Mouse (Mus musculus) CD4-positive, CD25-positive, alpha-beta regulatory T cell, adult 2 months (primary cell): ENCODE results near the gene Vinac1.

Source experiments
- DNase-seq: peaks from one replicate; pipeline ENCODE4 v3.0.0-alpha.2; 2012; ENCODE audit warnings: low read depth, low spot score

Vinac1 gene

DNA sequence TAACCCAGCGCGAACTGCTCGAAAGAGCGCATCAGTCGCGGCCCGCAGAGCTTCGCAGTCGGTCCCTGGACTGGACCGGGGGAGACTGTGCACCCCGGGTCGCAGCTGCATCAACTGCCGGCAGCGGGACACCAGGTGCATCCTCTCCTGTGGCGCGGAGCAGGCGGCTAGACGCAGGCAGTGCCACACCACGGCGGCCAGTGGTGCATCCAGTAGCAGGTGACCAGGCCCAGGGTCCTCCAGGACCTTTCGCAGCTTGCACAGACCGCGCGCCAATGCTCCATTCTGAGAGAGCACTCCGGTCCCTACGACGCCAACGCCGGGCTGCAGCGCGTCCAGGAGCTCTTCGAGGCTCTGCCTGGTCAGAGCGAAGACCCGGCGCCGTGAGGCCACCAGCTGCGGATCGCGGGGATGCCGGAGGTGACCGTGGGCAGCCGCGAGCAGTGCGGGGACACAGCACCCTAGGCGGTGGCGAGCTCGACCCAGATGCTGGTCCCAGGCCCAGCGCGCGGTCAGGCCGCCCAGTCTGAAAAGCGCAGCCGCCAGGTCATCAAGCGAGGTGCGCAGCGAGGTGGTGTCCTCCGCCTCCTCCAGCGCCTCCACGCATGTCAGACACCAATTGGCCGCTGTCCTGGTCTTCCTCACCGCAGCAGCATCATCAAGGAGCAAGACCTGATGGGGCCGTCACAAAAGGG is 8.9 kb downstream of the Vinac1 start:
- no peak for DNase-seq

DNA sequence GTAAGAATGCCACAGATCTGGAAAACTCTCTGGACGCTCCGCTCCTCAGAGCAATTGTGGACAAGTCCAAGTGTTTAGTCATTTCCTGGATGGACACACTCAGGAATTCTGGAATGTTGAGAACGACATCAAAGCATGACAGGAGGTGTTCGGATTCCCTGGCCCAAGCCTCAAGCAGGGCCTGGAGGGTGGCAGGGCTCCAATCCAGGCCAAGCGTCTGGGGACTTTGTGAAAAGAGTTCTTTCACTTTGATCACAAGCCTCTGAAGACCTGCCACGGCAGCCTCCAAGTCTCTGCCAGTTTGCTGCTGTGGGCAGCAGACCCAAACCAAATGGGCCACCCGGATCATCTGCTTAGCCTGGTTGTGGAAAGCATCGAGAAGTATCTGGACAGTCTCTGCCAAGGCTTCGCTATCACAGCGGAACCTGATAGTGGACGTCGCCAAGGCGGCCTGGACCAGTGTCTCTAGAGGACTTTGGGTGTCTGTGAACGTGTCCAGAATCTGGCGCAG is 9.5 kb downstream of the Vinac1 start:
- no peak for DNase-seq

DNA sequence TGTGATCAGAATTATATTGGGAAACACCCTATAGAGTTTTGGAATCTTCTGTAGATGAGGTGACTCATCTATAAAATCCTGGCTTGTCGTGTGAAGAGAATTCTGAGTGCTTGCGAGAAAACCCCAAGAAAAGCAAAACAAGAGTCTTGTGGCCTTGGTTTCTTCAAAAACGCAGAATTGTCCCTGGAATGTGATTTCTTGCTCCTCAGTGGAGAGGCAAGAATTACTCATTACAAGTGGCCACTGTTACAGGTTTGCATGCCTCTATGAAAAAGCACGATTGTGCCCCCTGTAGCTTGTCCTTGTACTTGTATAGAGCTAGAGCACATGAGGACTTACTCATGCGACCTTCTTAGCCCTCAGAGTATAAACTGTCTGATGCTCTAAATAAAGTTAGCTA is 12.6 kb downstream of the Vinac1 start:
- no peak for DNase-seq

DNA sequence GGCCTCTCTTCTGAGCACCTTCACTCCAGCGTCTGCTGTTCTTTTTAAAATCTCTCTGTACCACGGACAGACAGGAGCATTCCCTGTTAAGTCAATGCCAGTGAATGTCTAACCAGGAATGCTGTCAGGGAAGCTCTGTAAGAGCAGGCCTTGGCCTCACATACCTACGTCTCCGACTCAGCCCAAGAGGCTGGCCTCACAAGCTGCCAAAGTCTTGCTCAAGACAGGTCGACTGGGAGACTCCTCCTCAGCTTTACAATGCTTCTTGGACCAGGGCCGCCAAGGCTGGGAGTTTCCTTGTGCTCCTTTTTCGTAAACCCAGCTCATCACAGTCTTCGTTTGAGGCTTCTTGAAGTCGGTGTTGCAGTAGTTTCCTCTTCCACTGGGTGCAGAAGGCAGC is 23.2 kb downstream of the Vinac1 start:
- DNase-seq = no peak

DNA sequence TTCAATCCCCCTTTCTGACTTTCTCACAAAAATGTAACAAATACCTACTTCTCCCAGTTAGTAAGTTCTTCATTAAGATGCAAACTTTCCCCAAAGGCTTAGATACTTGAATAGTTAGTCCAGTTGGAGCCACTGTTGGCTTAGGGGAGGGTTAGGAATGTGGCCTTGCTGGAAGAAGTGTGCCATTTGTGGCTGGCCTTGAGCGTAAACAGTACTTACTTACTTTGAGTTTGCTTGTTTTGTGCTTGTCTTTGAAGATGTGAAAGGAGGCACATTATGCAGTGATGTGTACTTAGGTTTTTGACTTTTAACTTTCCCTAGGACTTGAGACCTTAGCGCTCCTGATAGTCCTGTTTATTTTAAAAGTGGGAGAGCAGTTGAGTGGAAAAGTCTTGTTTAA is 27.9 kb downstream of the Vinac1 start:
- no peak for DNase-seq

DNA sequence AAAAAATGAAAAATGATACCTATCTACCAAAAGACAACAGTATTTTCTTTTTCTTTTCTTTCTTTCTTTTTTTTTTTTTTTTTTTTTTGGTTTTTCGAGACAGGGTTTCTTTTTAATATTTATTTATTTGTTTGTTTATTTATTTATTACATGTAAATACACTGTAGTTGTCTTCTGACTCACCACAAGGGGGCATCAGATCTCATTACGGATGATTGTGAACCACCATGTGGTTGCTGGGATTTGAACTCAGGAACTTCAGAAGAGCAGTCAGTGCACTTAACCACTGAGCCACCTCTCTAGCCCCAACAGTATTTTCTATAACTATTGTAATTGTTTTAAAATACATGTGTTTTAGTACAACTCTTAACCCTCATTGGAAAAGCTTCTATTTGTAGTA is 39.1 kb downstream of the Vinac1 start:
- DNase-seq = peak; percentile 52

DNA sequence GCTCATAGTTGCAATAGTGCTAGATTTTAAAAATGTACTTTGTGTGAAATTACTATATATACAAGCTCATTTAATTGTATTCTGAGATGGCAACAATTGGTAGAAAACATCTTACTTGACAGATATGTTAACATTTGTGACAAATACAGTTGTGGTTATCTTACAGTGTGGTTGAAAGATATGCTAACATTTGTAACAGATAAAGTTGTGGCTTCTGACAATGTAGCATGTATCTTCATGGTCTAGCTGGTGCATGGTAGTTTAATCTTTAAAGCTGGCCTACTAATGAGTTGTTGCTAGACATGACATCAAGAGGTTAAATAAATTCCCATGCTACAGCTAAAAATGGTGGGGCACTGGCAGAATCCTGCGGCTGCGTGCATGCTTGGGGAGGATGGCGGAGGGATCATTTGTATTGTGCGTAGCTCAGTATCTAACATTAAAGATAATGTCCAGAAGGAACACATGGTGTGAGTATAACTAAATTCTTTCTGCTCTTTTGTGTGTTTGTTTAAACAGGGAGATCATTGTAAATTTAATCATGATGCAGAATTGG is 41.7 kb downstream of the Vinac1 start:
- no peak for DNase-seq

DNA sequence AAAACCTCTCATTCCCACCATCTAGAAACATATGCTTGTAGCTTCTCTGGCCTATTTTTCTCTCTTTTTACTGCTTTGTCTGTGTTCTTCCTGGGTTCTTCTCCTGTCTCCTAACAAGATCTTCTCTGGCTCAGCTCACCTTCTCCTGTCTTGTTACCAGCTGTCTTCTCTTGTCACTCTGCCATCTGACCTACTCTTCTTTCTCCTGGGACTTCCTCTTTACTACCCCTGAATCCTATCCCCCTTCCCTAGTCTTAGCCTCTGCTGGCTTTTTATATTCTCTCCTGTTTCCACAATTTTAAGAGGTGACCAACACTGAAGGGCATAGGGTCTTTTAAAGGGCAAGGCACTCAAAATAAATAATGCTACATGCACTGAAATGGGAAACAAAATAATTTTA is 43.1 kb downstream of the Vinac1 start:
- no peak for DNase-seq

DNA sequence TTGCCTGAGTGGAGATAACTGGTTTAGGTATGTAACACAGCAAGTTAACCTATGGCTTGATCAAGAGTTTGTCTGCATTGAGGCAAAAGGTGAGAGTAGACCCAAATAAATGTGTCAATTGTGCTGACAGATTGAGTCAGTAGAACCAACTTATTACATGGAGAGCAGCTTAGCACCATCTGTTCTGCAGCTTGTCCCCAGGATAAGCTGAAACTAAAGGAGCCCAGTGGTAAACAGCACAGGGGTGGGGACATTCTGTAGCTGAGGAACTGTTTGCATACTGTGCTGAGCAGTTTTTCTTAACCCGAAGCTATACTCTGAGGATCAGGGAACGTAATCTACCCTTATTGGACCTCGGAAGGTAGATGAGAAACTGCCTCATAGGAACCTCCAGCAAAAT is 63.2 kb downstream of the Vinac1 start:
- DNase-seq = no peak

DNA sequence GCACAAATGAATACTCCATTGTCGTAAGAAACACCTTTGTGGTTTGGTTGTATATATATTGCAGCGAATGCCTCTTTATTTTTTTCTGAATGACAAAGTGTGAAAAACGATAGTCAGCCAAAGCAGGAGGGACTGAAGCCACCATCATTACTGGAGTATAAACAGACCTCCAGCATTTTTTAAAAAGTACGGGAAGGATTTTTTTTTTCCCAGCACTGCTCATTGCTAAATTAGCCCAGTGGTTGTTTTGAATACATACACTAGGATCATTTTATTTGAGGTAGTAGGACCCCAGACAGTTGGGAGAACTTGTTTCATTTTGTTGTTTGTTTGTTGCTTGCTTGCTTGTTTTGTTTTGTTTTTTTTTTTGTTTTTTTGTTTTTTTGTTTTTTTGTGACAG is 72.4 kb downstream of the Vinac1 start:
- DNase-seq = no peak
